Mouse (Mus musculus) forebrain, embryonic 14.5 days (tissue): ENCODE results near the gene Fbxw2. TPM values are rescaled to one million over a fixed set of nuclear protein-coding genes. Genes with fewer than 3 reads are reported as not detected.
A peak's percentile ranks its signal among the peaks of the same experiment; 100 is the strongest.
"Not testable (repeated sequence)": the region's sequence is repeated elsewhere in the genome, so short reads cannot be mapped to it uniquely, and the experiment has no call there.

Experiments
- ATAC-seq: fragments of 200-750 bp; cut with Nextera tagmentation; 2 replicates; pipeline ENCODE4 v1.8.0; 2017; ENCODE audit warnings: mild to moderate bottlenecking, moderate library complexity
- DNase-seq: peaks from one replicate; pipeline ENCODE4 v3.0.0-alpha.2; 2015; ENCODE audit warnings: low spot score
- H3K27ac ChIP-seq: fragments of 300-500 bp; sonication (generic); 2 replicates; pipeline ENCODE4 v1.5.1; 2014; ENCODE audit warnings: low read depth, mild to moderate bottlenecking, control low read depth, low read length, moderate library complexity
- H3K27me3 ChIP-seq: fragments of 300-500 bp; sonication (generic); replicated peaks from 2 replicates; pipeline ENCODE4 v1.6.1; 2014; ENCODE audit warnings: low read length, control low read depth, mixed read lengths; ENCODE audit not compliant: control insufficient read depth, insufficient read depth
- H3K36me3 ChIP-seq: fragments of 300-500 bp; sonication (generic); 2 replicates; pipeline ENCODE4 v1.6.1; 2014; ENCODE audit warnings: low read length, control low read depth; ENCODE audit not compliant: control insufficient read depth, insufficient read depth
- H3K4me1 ChIP-seq: fragments of 300-500 bp; sonication (generic); 2 replicates; pipeline ENCODE4 v1.6.1; 2014; ENCODE audit warnings: antibody characterized with exemption, low read length, control low read depth; ENCODE audit not compliant: control insufficient read depth, insufficient read depth
- H3K4me2 ChIP-seq: fragments of 300-500 bp; sonication (generic); 2 replicates; pipeline ENCODE4 v1.6.1; 2014; ENCODE audit warnings: mild to moderate bottlenecking, control low read depth, low read length
- H3K4me3 ChIP-seq: fragments of 300-500 bp; sonication (generic); 2 replicates; pipeline ENCODE4 v1.5.1; 2014; ENCODE audit warnings: low read depth, low read length, control low read depth
- H3K9ac ChIP-seq: fragments of 300-500 bp; sonication (generic); 2 replicates; pipeline ENCODE4 v1.6.1; 2014; ENCODE audit warnings: mild to moderate bottlenecking, low read length, control low read depth, moderate library complexity
- H3K9me3 ChIP-seq: fragments of 300-500 bp; sonication (generic); replicated peaks from 2 replicates; pipeline ENCODE4 v1.6.1; 2016; ENCODE audit warnings: low read length, control low read depth, mixed read lengths; ENCODE audit not compliant: control insufficient read depth
- WGBS: fragments of 180-500 bp; shearing (Covaris S2); extraction: QIAGEN DNeasy Blood & Tissue Kit; methylation state at CpG from one replicate; pipeline ENCODE4 v1.1.7; 2014; 5-methylcytosine and 5-hydroxymethylcytosine counted together
- polyA plus RNA-seq: library from polyadenylated mRNA; unstranded; fragments of >200 nt; fragmentation: Nextera tagmentation; extraction: Ambion mirVana; gene quantifications from 2 replicates; pipeline ENCODE4 v1.2.1, GENCODE M21; 2014

Fbxw2 gene
- polyA plus RNA-seq, 1 experiment from 2014 or later = 78.6 TPM

DNA sequence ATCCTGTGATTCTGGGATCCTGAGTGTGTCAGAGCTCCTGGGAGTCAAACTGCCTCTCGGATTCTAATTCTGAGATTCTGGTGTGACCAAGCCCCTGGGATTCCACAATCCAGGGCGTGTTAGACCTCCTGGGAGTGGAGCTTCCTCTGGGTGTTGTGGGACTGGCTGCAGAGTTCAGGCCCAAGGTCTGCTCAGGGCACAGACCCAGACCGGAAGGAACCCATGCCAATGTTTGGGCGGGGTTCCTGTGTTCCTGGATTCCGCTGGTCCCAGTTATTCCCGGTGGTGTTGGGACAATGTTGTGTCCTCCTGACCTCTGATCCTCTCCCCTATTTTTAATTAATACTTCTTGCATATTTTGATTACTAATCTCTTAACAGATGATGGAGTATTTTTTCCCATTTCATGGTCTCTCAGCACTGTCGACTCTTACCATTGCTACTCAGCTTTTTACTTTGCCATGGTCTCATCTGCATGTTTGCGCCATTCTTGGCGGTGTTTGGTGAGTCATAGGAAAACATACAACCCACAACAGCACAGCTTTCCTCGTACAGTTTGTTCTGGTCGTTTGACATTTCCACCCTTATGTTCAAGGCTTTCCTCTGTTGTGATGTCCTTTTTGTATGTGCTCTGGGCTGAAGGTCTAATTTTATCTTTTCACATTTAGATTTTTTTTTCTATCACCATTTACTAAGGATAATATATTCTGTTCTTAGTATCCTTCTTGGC, 17.3 kb upstream of the Fbxw2 start:
- no peaks in the 10 kb centered on the region for H3K36me3 ChIP-seq
- H3K27ac ChIP-seq = no peak overlapping the region
- DNase-seq (no peak), ATAC-seq (no peak)
- WGBS = 86% methylated on average over 11 of the region's 11 CpGs
- H3K4me1 ChIP-seq = no peaks in the 10 kb centered on the region
- H3K9ac ChIP-seq = no peak overlapping the region
- no peaks in the 10 kb centered on the region for H3K27me3 ChIP-seq
- no peak overlapping the region for H3K4me3 ChIP-seq
- no peaks in the 10 kb centered on the region for H3K9me3 ChIP-seq
- no peak overlapping the region for H3K4me2 ChIP-seq

DNA sequence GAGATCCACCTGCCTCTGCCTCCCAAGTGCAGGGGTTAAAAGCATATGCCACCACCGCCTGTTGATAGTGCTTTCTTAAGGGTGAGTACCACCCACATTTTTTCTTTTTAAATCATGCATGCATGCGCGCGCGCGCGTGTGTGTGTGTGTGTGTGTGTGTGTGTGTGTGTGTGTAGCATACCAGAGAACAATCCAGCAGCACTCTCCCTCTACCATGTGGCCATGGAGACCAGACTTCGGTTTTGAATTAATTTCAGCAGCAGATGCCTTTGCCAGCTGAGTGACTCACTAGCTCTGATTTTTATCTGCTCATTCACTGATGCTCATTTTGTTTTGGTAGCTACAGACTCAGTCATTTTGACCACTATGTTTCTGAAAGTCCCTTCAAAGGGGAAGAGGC, 15.6 kb upstream of the Fbxw2 start:
- WGBS = 93% methylated on average over 8 of the region's 8 CpGs
- Histone ChIP-seq H3K4me3 (no peak overlapping the region), H3K9ac (no peak overlapping the region), H3K36me3 (no peaks in the 10 kb centered on the region), H3K27ac (no peak overlapping the region), H3K4me1 (no peaks in the 10 kb centered on the region), H3K9me3 (no peaks in the 10 kb centered on the region), H3K27me3 (no peaks in the 10 kb centered on the region), H3K4me2 (no peak overlapping the region)
- DNase-seq = peak; percentile 3
- ATAC-seq = no peak

DNA sequence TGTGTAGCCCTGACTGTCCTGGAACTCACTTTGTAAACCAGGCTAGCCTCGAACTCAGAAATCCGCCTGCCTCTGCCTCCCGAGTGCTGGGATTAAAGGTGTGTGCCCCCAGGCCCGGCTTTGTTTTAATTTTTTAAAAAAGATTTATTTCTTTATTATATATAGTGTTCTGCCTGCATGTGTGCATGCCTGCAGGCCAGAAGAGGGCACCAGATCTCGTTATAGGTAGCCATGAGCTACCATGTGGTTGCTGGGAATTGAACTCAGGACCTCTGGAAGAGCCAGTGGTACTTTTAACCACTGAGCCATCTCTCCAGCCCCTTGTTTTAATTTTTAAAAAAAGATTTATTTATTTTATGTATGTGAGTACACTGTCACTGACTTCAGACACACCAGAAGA, 14.0 kb upstream of the Fbxw2 start:
- not testable (repeated sequence) for H3K9me3 ChIP-seq, H3K4me3 ChIP-seq, H3K4me1 ChIP-seq, H3K9ac ChIP-seq, H3K4me2 ChIP-seq, H3K36me3 ChIP-seq, ATAC-seq, H3K27me3 ChIP-seq, H3K27ac ChIP-seq, DNase-seq
- WGBS = 83% methylated on average over 5 of the region's 5 CpGs

DNA sequence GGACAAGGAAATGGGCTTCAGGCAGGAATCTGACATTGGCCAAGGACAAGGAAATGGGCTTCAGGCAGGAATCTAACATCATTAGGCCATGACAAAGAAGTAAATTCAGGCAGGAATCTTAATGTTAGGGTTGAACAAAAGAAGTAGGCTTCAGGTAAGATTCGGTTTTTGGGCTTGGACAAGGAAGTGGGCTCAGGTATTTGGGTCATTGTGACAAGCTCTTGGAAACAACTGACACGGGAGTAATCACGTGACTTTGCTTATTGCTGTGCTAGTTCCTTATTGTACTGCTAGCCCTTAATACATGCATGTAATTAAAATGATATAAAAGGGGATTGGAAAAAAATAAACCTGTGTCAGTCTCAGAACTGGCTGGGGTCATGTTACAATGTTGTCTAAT, 9.6 kb upstream of the Fbxw2 start:
- Histone ChIP-seq H3K4me2 (no peak overlapping the region), H3K4me3 (no peak overlapping the region), H3K27ac (no peak overlapping the region), H3K4me1 (no peaks in the 10 kb centered on the region), H3K36me3 (no peaks in the 10 kb centered on the region), H3K27me3 (no peaks in the 10 kb centered on the region), H3K9ac (no peak overlapping the region), H3K9me3 (no peaks in the 10 kb centered on the region)
- WGBS = 77% methylated on average over 3 of the region's 3 CpGs
- ATAC-seq (no peak), DNase-seq (no peak)

DNA sequence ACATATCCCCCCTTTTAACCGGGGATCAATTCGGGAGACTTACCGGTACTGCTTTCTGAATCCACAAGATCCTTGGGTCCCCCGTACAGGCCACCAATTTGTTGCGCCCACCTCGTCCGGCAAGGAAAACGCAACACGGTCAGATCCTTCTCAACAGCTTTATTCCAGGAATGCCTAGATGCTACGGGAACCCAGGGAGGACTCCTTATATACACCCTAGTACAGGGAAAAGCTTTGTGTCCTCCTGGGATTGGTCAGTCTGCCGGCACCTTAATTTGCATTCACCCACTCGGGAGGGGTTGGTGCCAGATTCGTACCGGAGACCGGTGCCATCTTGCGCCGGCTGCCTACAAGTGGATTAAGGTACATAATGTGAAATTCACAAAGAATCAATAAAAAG, 7.5 kb upstream of the Fbxw2 start:
- Histone ChIP-seq H3K9me3 (0 out of 2 replicates have a peak, but pooled peaks cover 6% of the 10 kb centered on the region), H3K4me2 (no peak overlapping the region)
- ATAC-seq = no peak

DNA sequence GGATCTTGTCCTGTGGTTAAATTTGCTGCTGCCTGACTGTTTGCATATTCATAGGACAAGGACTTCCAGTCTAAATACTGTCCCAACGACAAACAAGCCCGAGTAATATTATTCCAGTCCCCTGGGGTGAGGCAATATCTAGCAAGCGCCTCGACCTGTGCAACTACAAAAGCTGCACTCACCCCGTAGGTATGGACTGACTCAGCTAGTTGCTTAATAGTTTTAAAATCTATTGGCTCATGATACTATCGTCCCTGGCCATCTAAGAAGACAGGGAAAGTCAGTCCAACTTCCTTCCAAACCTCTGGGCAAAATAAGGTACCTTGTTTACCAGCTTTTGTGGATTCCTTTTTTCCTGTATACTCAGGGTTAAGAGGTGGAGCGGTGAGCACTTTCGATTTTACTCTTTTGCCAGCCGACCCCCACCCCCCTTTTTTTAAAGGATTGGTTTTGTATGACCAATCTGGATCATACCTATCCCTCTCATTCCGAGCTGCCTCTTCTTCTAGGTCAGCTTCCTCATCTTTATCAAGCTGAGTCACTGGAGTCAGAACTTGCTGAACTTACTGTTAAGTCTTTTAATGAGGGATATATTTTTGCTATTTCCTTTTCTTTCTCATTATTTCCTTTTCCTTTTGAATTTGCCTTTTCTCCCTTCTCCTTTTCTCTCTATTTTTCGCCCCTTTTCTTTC, 6.8 kb upstream of the Fbxw2 start, which contains the start of gene Gm34653:
Gene Gm34653 (plus strand): TSS at position 242 of the 692 bp plus-strand sequence.
- H3K27ac ChIP-seq, H3K4me2 ChIP-seq, H3K27me3 ChIP-seq, H3K4me3 ChIP-seq, H3K9ac ChIP-seq, ATAC-seq, H3K4me1 ChIP-seq, H3K36me3 ChIP-seq, DNase-seq, H3K9me3 ChIP-seq: not testable (repeated sequence)
- WGBS = 74% methylated on average over 11 of the region's 11 CpGs

More for the DNA sequence above, 7.5 kb upstream of the Fbxw2 start:
- no peaks in the 10 kb centered on the region for H3K4me1 ChIP-seq
- no peak overlapping the region for H3K4me3 ChIP-seq
- no peak overlapping the region for H3K9ac ChIP-seq
- WGBS = 89% methylated on average over 17 of the region's 17 CpGs
- H3K36me3 ChIP-seq = no peaks in the 10 kb centered on the region
- DNase-seq = no peak
- H3K27ac ChIP-seq = no peak overlapping the region
- 0 out of 2 replicates have a peak, but pooled peaks cover 3% of the 10 kb centered on the region for H3K27me3 ChIP-seq

DNA sequence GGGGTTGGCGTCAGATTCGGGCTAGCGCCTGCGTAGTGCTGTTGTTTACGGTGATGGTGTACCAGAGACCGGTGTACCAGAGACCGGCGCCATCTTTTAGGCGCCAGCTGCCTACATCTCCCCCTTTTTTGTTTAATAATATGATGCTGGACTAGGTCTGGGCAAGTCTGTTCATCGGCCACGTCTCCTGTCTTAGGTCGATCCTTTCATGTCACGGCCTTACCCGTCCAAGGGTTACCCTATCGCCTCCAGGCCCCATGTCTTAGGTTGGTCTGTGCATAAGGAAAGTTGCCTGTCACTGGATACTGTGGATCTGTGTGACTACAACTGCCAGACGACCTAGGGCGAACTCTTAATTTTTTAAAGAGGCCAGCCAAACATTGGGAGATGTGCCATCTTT, 4.0 kb upstream of the Fbxw2 start:
- H3K4me2 ChIP-seq, H3K9me3 ChIP-seq, H3K36me3 ChIP-seq, H3K4me3 ChIP-seq, H3K27ac ChIP-seq, H3K27me3 ChIP-seq, ATAC-seq, H3K9ac ChIP-seq, DNase-seq, H3K4me1 ChIP-seq: not testable (repeated sequence)
- 98% methylated on average over 17 of the region's 17 CpGs for WGBS

DNA sequence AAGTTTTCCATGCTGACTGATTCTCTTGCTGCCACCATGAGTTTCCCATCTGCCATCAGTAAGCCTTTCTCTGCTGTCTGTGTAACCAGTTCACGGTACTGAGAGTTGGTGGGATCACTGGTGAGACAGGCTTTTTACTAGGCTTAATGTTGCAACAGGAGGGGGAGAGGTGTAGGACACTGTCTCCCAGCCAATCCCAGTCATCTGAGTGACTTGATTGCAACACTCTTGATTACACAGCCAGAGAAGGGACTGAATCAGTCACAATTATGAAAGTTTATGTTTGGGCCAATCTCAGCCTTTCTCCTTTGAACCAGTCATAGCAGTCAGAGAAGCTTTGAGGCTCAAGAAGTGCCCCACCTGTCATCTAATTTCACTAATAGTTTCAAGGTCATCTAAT, 1.9 kb upstream of the Fbxw2 start:
- ATAC-seq = no peak
- H3K36me3 ChIP-seq = no peaks in the 10 kb centered on the region

DNA sequence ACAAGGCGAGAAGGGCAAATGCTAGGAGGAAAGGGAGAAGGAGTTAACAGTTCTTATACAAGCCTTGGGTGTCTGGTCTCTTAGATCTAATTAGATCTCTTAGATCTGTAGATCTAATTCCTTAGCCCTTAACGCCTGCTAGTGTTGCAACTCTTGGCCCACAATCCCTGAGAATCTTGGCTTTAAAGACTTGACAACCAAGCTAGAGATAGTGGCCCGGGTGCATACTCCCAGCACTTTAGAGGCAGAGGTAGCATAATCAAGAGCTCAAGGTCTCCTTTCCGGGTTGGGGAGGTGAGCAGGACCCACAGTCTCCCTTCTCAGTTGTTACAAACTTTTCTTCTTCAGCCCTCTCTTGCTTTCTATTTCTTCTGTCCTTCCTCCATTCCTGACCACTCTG, 1.5 kb upstream of the Fbxw2 start:
- peaks cover 3% of the 10 kb centered on the region; the same call in 1 of the 2 replicates for H3K4me1 ChIP-seq
- 0 out of 2 replicates have a peak, but pooled peaks cover 3% of the 10 kb centered on the region for H3K27me3 ChIP-seq
- DNase-seq (no peak), ATAC-seq (no peak)
- H3K9me3 ChIP-seq = 0 out of 2 replicates have a peak, but pooled peaks cover 6% of the 10 kb centered on the region
- H3K36me3 ChIP-seq = peaks cover 2% of the 10 kb centered on the region; the same call in 1 of the 2 replicates
- no peak overlapping the region for H3K27ac ChIP-seq
- H3K4me3 ChIP-seq = no peak overlapping the region
- H3K4me2 ChIP-seq = no peak overlapping the region
- no peak overlapping the region for H3K9ac ChIP-seq
- 97% methylated on average over 4 of the region's 4 CpGs for WGBS

More for the DNA sequence above, 1.9 kb upstream of the Fbxw2 start:
- DNase-seq = no peak
- Histone ChIP-seq H3K4me1 (peaks cover 3% of the 10 kb centered on the region; the same call in 1 of the 2 replicates), H3K9ac (no peak overlapping the region), H3K4me2 (no peak overlapping the region), H3K27ac (no peak overlapping the region), H3K4me3 (no peak overlapping the region), H3K27me3 (0 out of 2 replicates have a peak, but pooled peaks cover 3% of the 10 kb centered on the region), H3K9me3 (0 out of 2 replicates have a peak, but pooled peaks cover 6% of the 10 kb centered on the region)
- WGBS = 91% methylated on average over 1 of the region's 1 CpGs
